Mouse (Mus musculus) inflammation-experienced regulatory T-cells (primary cell): ENCODE data around the gene Rhox10. TPM values are rescaled to one million over a fixed set of nuclear protein-coding genes. Genes with fewer than 3 reads are reported as not detected.

Experiments used
- polyA plus RNA-seq, 2 experiments: library from polyadenylated mRNA; unstranded; fragments of 100-300 nt; shearing (Covaris generic); gene quantifications; one replicate each; pipeline ENCODE4 v1.2.1; 2017

Gene Rhox10
- polyA plus RNA-seq = not detected

GRCm38 (mm10) chrX:38066175-38066574 lies at the start of gene Rhox10:
TSS of gene Rhox10 (plus strand) at chrX:38066475.

GRCm38 (mm10) chrX:38018597-38018996 lies 47.7 kb upstream of the Rhox10 start, which contains the start of gene Btg1-ps1:
TSS of gene Btg1-ps1 (minus strand) at chrX:38018815.

GRCm38 (mm10) chrX:38043014-38043413 lies 23.3 kb upstream of the Rhox10 start, which contains the start of gene Btg1-ps2:
TSS of gene Btg1-ps2 (minus strand) at chrX:38043114.

GRCm38 (mm10) chrX:38085041-38085440 lies 18.8 kb downstream of the Rhox10 start, which contains the start of gene Rhox11:
TSS of gene Rhox11 (minus strand) at chrX:38085141.

GRCm38 (mm10) chrX:38110807-38111206 lies 44.5 kb downstream of the Rhox10 start, which contains the start of gene Rhox12:
TSS of gene Rhox12 (minus strand) at chrX:38110907.

GRCm38 (mm10) chrX:38120982-38121381 lies 54.7 kb downstream of the Rhox10 start, which contains the start of gene Rhox13:
TSS of gene Rhox13 (plus strand) at chrX:38121219.

Other genes with a start within 250 kb of the Rhox10 start
- under 1 TPM in 1 of 2 experiments, not detected in 1; 0.39 TPM for gene Rhox6, start 239.6 kb upstream of the Rhox10 start, polyA plus RNA-seq
- gene Rhox7a, start 234.8 kb upstream of the Rhox10 start, polyA plus RNA-seq = 1 to 10 TPM in 1 of 2 experiments, under 1 TPM in 1; 0.34 to 1.2 TPM
- not detected for gene Rhox8, start 187.5 kb upstream of the Rhox10 start, polyA plus RNA-seq
- gene Rhox7b, start 169.2 kb upstream of the Rhox10 start, polyA plus RNA-seq = under 1 TPM in 1 of 2 experiments, not detected in 1; 0.24 TPM
- gene Rhox9, start 164.7 kb upstream of the Rhox10 start, polyA plus RNA-seq = under 1 TPM; 0.12 to 0.67 TPM
- 1 to 10 TPM in 1 of 2 experiments, under 1 TPM in 1; 0.18 to 1.2 TPM for gene Btg1-ps1, start 47.7 kb upstream of the Rhox10 start, polyA plus RNA-seq
- 1 to 10 TPM in 1 of 2 experiments, not detected in 1; 1.1 TPM for gene Btg1-ps2, start 23.4 kb upstream of the Rhox10 start, polyA plus RNA-seq
- gene Rhox11, start 18.7 kb downstream of the Rhox10 start, polyA plus RNA-seq = not detected
- gene Rhox12, start 44.4 kb downstream of the Rhox10 start, polyA plus RNA-seq = not detected
- not detected for gene Rhox13, start 54.7 kb downstream of the Rhox10 start, polyA plus RNA-seq
- 1 to 10 TPM in 1 of 2 experiments, under 1 TPM in 1; 0.80 to 2.0 TPM for gene Zbtb33, start 123.3 kb downstream of the Rhox10 start, polyA plus RNA-seq
- 1 to 10 TPM in 1 of 2 experiments, under 1 TPM in 1; 0.51 to 1.0 TPM for gene Tmem255a, start 186.0 kb downstream of the Rhox10 start, polyA plus RNA-seq
- under 1 TPM; 0.04 to 0.13 TPM for gene Atp1b4, start 249.7 kb downstream of the Rhox10 start, polyA plus RNA-seq